Mouse (Mus musculus) G1E (cell line): ENCODE data around the gene Lrrk2. TPM values are rescaled to one million over a fixed set of nuclear protein-coding genes. Genes with fewer than 3 reads are reported as not detected.

ENCODE experiments used
- ATAC-seq: 2 replicates; pipeline ENCODE4 v1.8.0; 2016; ENCODE audit warnings: mild to moderate bottlenecking; ENCODE audit not compliant: insufficient number of reproducible peaks, poor library complexity, low FRiP score, severe bottlenecking; ENCODE audit errors: extremely low read depth
- DNase-seq: peaks from one replicate; pipeline ENCODE4 v3.0.0; 2012; ENCODE audit warnings: low spot score
- H3K27me3 ChIP-seq: 2 replicates; pipeline ENCODE4 v1.6.1; 2012; ENCODE audit warnings: mild to moderate bottlenecking, low read length, inconsistent platforms; ENCODE audit not compliant: insufficient read depth
- H3K36me3 ChIP-seq: replicated peaks from 2 replicates; pipeline ENCODE3; 2012; ENCODE audit warnings: mild to moderate bottlenecking, inconsistent platforms
- H3K4me1 ChIP-seq: 2 replicates; pipeline ENCODE4 v1.6.1; 2012; ENCODE audit warnings: low read depth, low read length, inconsistent platforms, mixed read lengths; ENCODE audit not compliant: insufficient read depth
- H3K4me3 ChIP-seq: 2 replicates; pipeline ENCODE4 v1.5.1; 2012; ENCODE audit warnings: low read depth, mild to moderate bottlenecking, inconsistent platforms, low read length, moderate library complexity, mixed read lengths
- H3K9me3 ChIP-seq: replicated peaks from 2 replicates; pipeline ENCODE4 v1.6.1; 2012; ENCODE audit warnings: inconsistent platforms
- CTCF ChIP-seq: IDR thresholded peaks from 2 replicates; pipeline ENCODE4 v1.5.1; 2012; ENCODE audit warnings: low read depth, low read length, inconsistent platforms, mixed read lengths
- GATA1 ChIP-seq: IDR thresholded peaks from 2 replicates; pipeline ENCODE4 v1.6.1; 2012; ENCODE audit warnings: borderline replicate concordance, low read length, inconsistent platforms, mixed read lengths
- GATA2 ChIP-seq: IDR thresholded peaks from 2 replicates; pipeline ENCODE4 v1.6.1; 2012; ENCODE audit warnings: low read depth, low read length, inconsistent platforms, borderline replicate concordance
- POLR2AphosphoS5 ChIP-seq: IDR thresholded peaks from 2 replicates; pipeline ENCODE4 v1.6.1; 2012; ENCODE audit warnings: low read depth, low read length, inconsistent platforms; ENCODE audit not compliant: insufficient replicate concordance
- TAL1 ChIP-seq: conservative IDR thresholded peaks from 2 replicates; pipeline ENCODE4 v1.6.1; 2012; ENCODE audit warnings: low read depth, low read length, inconsistent platforms, mixed read lengths
- polyA plus RNA-seq: library from polyadenylated mRNA; stranded (reverse); fragments of >175 nt; gene quantifications from 2 replicates; pipeline ENCODE4 v1.2.3, GENCODE M21; 2012
- total RNA-seq, 2 experiments: library from RNA; stranded (forward) in 1 of 2; stranded (reverse) in 1 of 2; fragments of 200-1000 nt in 1 of 2; fragments of >200 nt in 1 of 2; fragmentation: Nextera tagmentation in 1 of 2; gene quantifications; 2 replicates each; pipeline ENCODE4 v1.2.3; 2014 to 2017

Lrrk2 gene
- total and polyA plus RNA-seq, 3 experiments = 0.16 TPM; not detected in 2

- Histone ChIP-seq H3K4me3 (no peak overlapping the region), H3K36me3 (no peaks in the 10 kb centered on the region), H3K27me3 (no peaks in the 10 kb centered on the region), H3K4me1 (no peaks in the 10 kb centered on the region), H3K9me3 (peaks cover 27% of the 10 kb centered on the region)
- ATAC-seq (no peak), DNase-seq (no peak)
- no peak for TF ChIP-seq CTCF
- TF ChIP-seq TAL1 = no peak
- no peak for TF ChIP-seq GATA2
- no peak for TF ChIP-seq POLR2AphosphoS5
- TF ChIP-seq GATA1 = no peak
Measured at GRCm38 (mm10) chr15:91634236-91634635, 38.7 kb upstream of the Lrrk2 start.

GRCm38 (mm10) chr15:91641631-91642030 lies 31.3 kb upstream of the Lrrk2 start:
- H3K4me3 ChIP-seq = no peak overlapping the region
- H3K36me3 ChIP-seq = no peaks in the 10 kb centered on the region
- no peaks in the 10 kb centered on the region for H3K4me1 ChIP-seq
- no peaks in the 10 kb centered on the region for H3K27me3 ChIP-seq
- no peak for TF ChIP-seq GATA1
- no peak for TF ChIP-seq TAL1
- no peak for TF ChIP-seq GATA2
- no peak for TF ChIP-seq CTCF
- TF ChIP-seq POLR2AphosphoS5 = no peak
- DNase-seq (no peak), ATAC-seq (no peak)
- H3K9me3 ChIP-seq = peaks cover 26% of the 10 kb centered on the region

- H3K9me3 ChIP-seq = peaks cover 23% of the 10 kb centered on the region
- H3K4me1 ChIP-seq = no peaks in the 10 kb centered on the region
- H3K36me3 ChIP-seq = no peaks in the 10 kb centered on the region
- ATAC-seq (no peak), DNase-seq (no peak)
- no peak overlapping the region for H3K4me3 ChIP-seq
- no peaks in the 10 kb centered on the region for H3K27me3 ChIP-seq
- TF ChIP-seq TAL1 (no peak), POLR2AphosphoS5 (no peak), GATA1 (no peak)
Measured at GRCm38 (mm10) chr15:91642682-91643306, 30.2 kb upstream of the Lrrk2 start.

GRCm38 (mm10) chr15:91643632-91644348 lies 29.2 kb upstream of the Lrrk2 start:
- Histone ChIP-seq H3K4me3 (no peak overlapping the region), H3K9me3 (peaks cover 29% of the 10 kb centered on the region), H3K36me3 (no peaks in the 10 kb centered on the region), H3K4me1 (no peaks in the 10 kb centered on the region), H3K27me3 (no peaks in the 10 kb centered on the region)
- ATAC-seq = no peak
- no peak for DNase-seq
- TF ChIP-seq GATA1 (no peak), TAL1 (no peak), POLR2AphosphoS5 (no peak), CTCF (no peak), GATA2 (no peak)

GRCm38 (mm10) chr15:91650270-91650669 lies 22.7 kb upstream of the Lrrk2 start:
- no peak for ATAC-seq
- no peaks in the 10 kb centered on the region for H3K36me3 ChIP-seq
- no peaks in the 10 kb centered on the region for H3K4me1 ChIP-seq
- H3K4me3 ChIP-seq = no peak overlapping the region
- DNase-seq = no peak
- no peak for TF ChIP-seq CTCF
- no peak for TF ChIP-seq TAL1
- no peak for TF ChIP-seq GATA2
- no peak for TF ChIP-seq GATA1
- TF ChIP-seq POLR2AphosphoS5 = no peak
- H3K27me3 ChIP-seq = no peaks in the 10 kb centered on the region
- H3K9me3 ChIP-seq = peaks cover 21% of the 10 kb centered on the region

GRCm38 (mm10) chr15:91651493-91651892 lies 21.5 kb upstream of the Lrrk2 start:
- Histone ChIP-seq H3K36me3 (no peaks in the 10 kb centered on the region), H3K4me3 (no peak overlapping the region), H3K4me1 (no peaks in the 10 kb centered on the region), H3K9me3 (peaks cover 19% of the 10 kb centered on the region), H3K27me3 (no peaks in the 10 kb centered on the region)
- DNase-seq = no peak
- TF ChIP-seq TAL1 (no peak), GATA1 (no peak)
- no peak for ATAC-seq

- H3K27me3 ChIP-seq = no peaks in the 10 kb centered on the region
- H3K4me1 ChIP-seq = no peaks in the 10 kb centered on the region
- no peak overlapping the region for H3K4me3 ChIP-seq
- no peak for DNase-seq
- no peak for TF ChIP-seq POLR2AphosphoS5
- no peak for TF ChIP-seq GATA2
- TF ChIP-seq TAL1 = no peak
- no peak for TF ChIP-seq CTCF
- TF ChIP-seq GATA1 = no peak
- H3K36me3 ChIP-seq = no peaks in the 10 kb centered on the region
- no peak for ATAC-seq
- peaks cover 28% of the 10 kb centered on the region for H3K9me3 ChIP-seq
Measured at GRCm38 (mm10) chr15:91658227-91658626, 14.7 kb upstream of the Lrrk2 start.
